Mouse (Mus musculus) kidney, adult 2 months (tissue): ENCODE measurements around the gene Cep170.

Experiments used
- CTCF ChIP-seq: fragments of 200-500 bp; conservative IDR thresholded peaks from 2 replicates; pipeline ENCODE4 v1.5.1; 2011; ENCODE audit warnings: low read depth, mild to moderate bottlenecking, control low read depth, low read length, moderate library complexity, mixed read lengths; ENCODE audit not compliant: insufficient read depth, insufficient read length
- POLR2A ChIP-seq: fragments of 200-500 bp; IDR thresholded peaks from one replicate; pipeline ENCODE4 v1.6.1; 2011; ENCODE audit warnings: low read depth, low read length, control low read depth

GRCm38 (mm10) chr1:176816728-176817127 is 2.9 kb upstream of the Cep170 start:
- TF ChIP-seq POLR2A: no peak
- TF ChIP-seq CTCF: no peak
